Mouse (Mus musculus): ENCODE results near the gene Strip1.

DNA sequence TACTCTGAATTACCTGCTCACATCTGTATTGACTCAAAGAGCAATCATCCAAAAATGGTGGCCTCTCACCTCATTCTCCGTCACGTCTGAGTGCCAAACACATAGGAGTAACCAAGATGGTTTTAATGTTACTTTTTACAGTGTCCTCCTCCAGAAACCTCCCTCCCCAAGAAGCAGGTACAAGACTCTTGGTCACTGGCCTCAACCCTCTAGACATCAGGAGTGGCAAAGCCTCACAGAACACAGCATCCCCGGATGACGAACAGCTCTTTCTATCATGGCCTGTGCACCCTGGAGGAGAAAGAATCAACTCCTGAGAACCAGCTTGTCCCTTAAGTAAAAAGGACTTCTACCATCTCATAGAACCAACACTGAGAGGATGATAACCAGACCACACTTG, 1.3 kb upstream of the Strip1 start:
- TF ChIP-seq GATA1 (IDR thresholded peaks at IDR 0.05; ENCODE audit: low read length): no peak
- no peak for TF ChIP-seq TAL1 (IDR thresholded peaks at IDR 0.05; ENCODE audit: low read length)

Data from erythroblast, embryonic 14.5 days (primary cell).